Mouse (Mus musculus): ENCODE measurements around the gene Trpm6. TPM values are rescaled to one million over a fixed set of nuclear protein-coding genes. Genes with fewer than 3 reads are reported as not detected.
A peak's percentile ranks its signal among the peaks of the same experiment; 100 is the strongest.

Trpm6 gene
- polyA plus RNA-seq, 1 experiment from 2014 or later, result 4.5 TPM

- no peaks in the 10 kb centered on the region for H3K4me1 ChIP-seq (ENCODE audit: insufficient read depth, low read depth, low read length)
- H3K4me2 ChIP-seq (replicated peaks; ENCODE audit: low read depth, low read length), result no peak overlapping the region
- no peaks in the 10 kb centered on the region for H3K9me3 ChIP-seq (ENCODE audit: low read length)
- no peaks in the 10 kb centered on the region for H3K27me3 ChIP-seq (replicated peaks; ENCODE audit: insufficient read depth, low read length)
- TF ChIP-seq EP300 (IDR thresholded peaks at IDR 0.05), result no peak
- no peak for TF ChIP-seq CTCF (IDR thresholded peaks at IDR 0.05)
- no peak for DNase-seq (ENCODE audit: low spot score)
- no peak overlapping the region for H3K9ac ChIP-seq (replicated peaks; ENCODE audit: low read depth)
- ATAC-seq, result peak; percentile 30; the same call in 1 of the 2 replicates
- 52% methylated on average over 7 of the region's 7 CpGs for WGBS
- no peak overlapping the region for H3K4me3 ChIP-seq (ENCODE audit: low read depth, low read length)
- H3K36me3 ChIP-seq (ENCODE audit: insufficient read depth, low read length), result no peaks in the 10 kb centered on the region
- H3K27ac ChIP-seq (ENCODE audit: low read length), result no peak overlapping the region
Observed at GRCm38 (mm10) chr19:18739146-18739545, 10.6 kb upstream of the Trpm6 start.

GRCm38 (mm10) chr19:18743946-18744345 is 5.8 kb upstream of the Trpm6 start:
- Histone ChIP-seq H3K36me3 (ENCODE audit: insufficient read depth, low read length) (no peaks in the 10 kb centered on the region), H3K27ac (ENCODE audit: low read length) (no peak overlapping the region), H3K4me1 (ENCODE audit: insufficient read depth, low read depth, low read length) (no peaks in the 10 kb centered on the region), H3K27me3 (replicated peaks; ENCODE audit: insufficient read depth, low read length) (no peaks in the 10 kb centered on the region), H3K9ac (replicated peaks; ENCODE audit: low read depth) (no peak overlapping the region), H3K4me2 (replicated peaks; ENCODE audit: low read depth, low read length) (no peak overlapping the region), H3K4me3 (ENCODE audit: low read depth, low read length) (no peak overlapping the region), H3K9me3 (ENCODE audit: low read length) (no peaks in the 10 kb centered on the region)
- peak; percentile 45 for DNase-seq (ENCODE audit: low spot score)
- ATAC-seq, result peak; percentile 55
- 45% methylated on average over 5 of the region's 5 CpGs for WGBS
- TF ChIP-seq EP300 (IDR thresholded peaks at IDR 0.05), result no peak
- TF ChIP-seq CTCF (IDR thresholded peaks at IDR 0.05), result no peak

GRCm38 (mm10) chr19:18746576-18747340 is 3.0 kb upstream of the Trpm6 start:
- H3K9me3 ChIP-seq (ENCODE audit: low read length), result no peaks in the 10 kb centered on the region
- H3K4me3 ChIP-seq (ENCODE audit: low read depth, low read length), result no peak overlapping the region
- TF ChIP-seq EP300 (IDR thresholded peaks at IDR 0.05) (no peak), CTCF (IDR thresholded peaks at IDR 0.05) (no peak)
- no peak overlapping the region for H3K9ac ChIP-seq (replicated peaks; ENCODE audit: low read depth)
- DNase-seq (ENCODE audit: low spot score) (no peak), ATAC-seq (no peak)
- no peak overlapping the region for H3K4me2 ChIP-seq (replicated peaks; ENCODE audit: low read depth, low read length)
- H3K4me1 ChIP-seq (ENCODE audit: insufficient read depth, low read depth, low read length), result no peaks in the 10 kb centered on the region
- no peaks in the 10 kb centered on the region for H3K36me3 ChIP-seq (ENCODE audit: insufficient read depth, low read length)
- no peaks in the 10 kb centered on the region for H3K27me3 ChIP-seq (replicated peaks; ENCODE audit: insufficient read depth, low read length)
- WGBS, result 83% methylated on average over 5 of the region's 5 CpGs
- no peak overlapping the region for H3K27ac ChIP-seq (ENCODE audit: low read length)

- WGBS, result 83% methylated on average over 4 of the region's 4 CpGs
Observed at GRCm38 (mm10) chr19:18747379-18747778, 2.4 kb upstream of the Trpm6 start.

GRCm38 (mm10) chr19:18757191-18757590 is 7.4 kb downstream of the Trpm6 start:
- Histone ChIP-seq H3K9me3 (ENCODE audit: low read length) (no peaks in the 10 kb centered on the region), H3K27me3 (replicated peaks; ENCODE audit: insufficient read depth, low read length) (no peaks in the 10 kb centered on the region), H3K4me2 (replicated peaks; ENCODE audit: low read depth, low read length) (no peak overlapping the region), H3K9ac (replicated peaks; ENCODE audit: low read depth) (no peak overlapping the region), H3K27ac (ENCODE audit: low read length) (0 out of 2 replicates have a peak overlapping the region, but pooled peaks have one; percentile 34), H3K4me1 (ENCODE audit: insufficient read depth, low read depth, low read length) (no peaks in the 10 kb centered on the region), H3K4me3 (ENCODE audit: low read depth, low read length) (no peak overlapping the region), H3K36me3 (ENCODE audit: insufficient read depth, low read length) (no peaks in the 10 kb centered on the region)
- DNase-seq (ENCODE audit: low spot score) (peak; percentile 65), ATAC-seq (peak; percentile 57)
- TF ChIP-seq CTCF (IDR thresholded peaks at IDR 0.05), result no peak
- TF ChIP-seq EP300 (IDR thresholded peaks at IDR 0.05), result peak; percentile 66

More at GRCm38 (mm10) chr19:18747379-18747778, 2.4 kb upstream of the Trpm6 start:
- no peak overlapping the region for H3K4me3 ChIP-seq (ENCODE audit: low read depth, low read length)
- DNase-seq (ENCODE audit: low spot score) (no peak), ATAC-seq (no peak)
- H3K4me1 ChIP-seq (ENCODE audit: insufficient read depth, low read depth, low read length), result no peaks in the 10 kb centered on the region
- no peaks in the 10 kb centered on the region for H3K27me3 ChIP-seq (replicated peaks; ENCODE audit: insufficient read depth, low read length)
- H3K9ac ChIP-seq (replicated peaks; ENCODE audit: low read depth), result no peak overlapping the region
- H3K27ac ChIP-seq (ENCODE audit: low read length), result no peak overlapping the region
- no peaks in the 10 kb centered on the region for H3K9me3 ChIP-seq (ENCODE audit: low read length)
- H3K4me2 ChIP-seq (replicated peaks; ENCODE audit: low read depth, low read length), result no peak overlapping the region
- TF ChIP-seq EP300 (IDR thresholded peaks at IDR 0.05), result no peak
- TF ChIP-seq CTCF (IDR thresholded peaks at IDR 0.05), result no peak
- H3K36me3 ChIP-seq (ENCODE audit: insufficient read depth, low read length), result no peaks in the 10 kb centered on the region

- no peak overlapping the region for H3K4me2 ChIP-seq (replicated peaks; ENCODE audit: low read depth, low read length)
- TF ChIP-seq EP300 (IDR thresholded peaks at IDR 0.05) (no peak), CTCF (IDR thresholded peaks at IDR 0.05) (no peak)
- H3K27ac ChIP-seq (ENCODE audit: low read length), result peak overlapping the region; percentile 34; the same call in 1 of the 2 replicates
- no peaks in the 10 kb centered on the region for H3K27me3 ChIP-seq (replicated peaks; ENCODE audit: insufficient read depth, low read length)
- no peak overlapping the region for H3K4me3 ChIP-seq (ENCODE audit: low read depth, low read length)
- no peaks in the 10 kb centered on the region for H3K9me3 ChIP-seq (ENCODE audit: low read length)
- DNase-seq (ENCODE audit: low spot score), result no peak
- ATAC-seq, result no peak
- no peaks in the 10 kb centered on the region for H3K4me1 ChIP-seq (ENCODE audit: insufficient read depth, low read depth, low read length)
- no peak overlapping the region for H3K9ac ChIP-seq (replicated peaks; ENCODE audit: low read depth)
- 31% methylated on average over 4 of the region's 4 CpGs for WGBS
- H3K36me3 ChIP-seq (ENCODE audit: insufficient read depth, low read length), result no peaks in the 10 kb centered on the region
Observed at GRCm38 (mm10) chr19:18757706-18758105, 7.9 kb downstream of the Trpm6 start.

All from lung, postnatal 0 days (tissue).